Mouse (Mus musculus) forelimb bud, embryonic 11.5 days (tissue): ENCODE results near the gene Dscam.

Source experiments
- DNase-seq: peaks from one replicate; pipeline ENCODE4 v3.0.0-alpha.2; 2012; ENCODE audit warnings: low read depth, low spot score

Dscam gene

DNA sequence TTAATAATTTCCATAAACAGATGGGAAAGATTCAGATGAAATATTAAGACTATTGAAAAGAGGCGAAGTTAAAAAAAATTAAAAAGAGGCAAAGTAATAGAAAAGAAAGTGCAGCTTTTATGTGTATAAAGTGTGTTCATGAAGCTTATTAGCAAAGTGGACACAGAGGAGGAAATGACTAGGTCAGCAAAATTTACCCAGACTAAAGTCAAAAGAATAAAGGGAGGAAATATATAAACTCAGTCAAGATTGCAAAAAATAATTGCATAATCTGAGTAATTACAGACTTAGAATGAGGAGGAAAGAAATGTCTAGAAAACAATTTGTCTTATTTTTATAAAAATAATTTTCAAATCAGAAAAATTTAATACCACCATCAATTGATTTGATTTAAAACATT, 396.3 kb downstream of the Dscam start:
- no peak for DNase-seq

DNA sequence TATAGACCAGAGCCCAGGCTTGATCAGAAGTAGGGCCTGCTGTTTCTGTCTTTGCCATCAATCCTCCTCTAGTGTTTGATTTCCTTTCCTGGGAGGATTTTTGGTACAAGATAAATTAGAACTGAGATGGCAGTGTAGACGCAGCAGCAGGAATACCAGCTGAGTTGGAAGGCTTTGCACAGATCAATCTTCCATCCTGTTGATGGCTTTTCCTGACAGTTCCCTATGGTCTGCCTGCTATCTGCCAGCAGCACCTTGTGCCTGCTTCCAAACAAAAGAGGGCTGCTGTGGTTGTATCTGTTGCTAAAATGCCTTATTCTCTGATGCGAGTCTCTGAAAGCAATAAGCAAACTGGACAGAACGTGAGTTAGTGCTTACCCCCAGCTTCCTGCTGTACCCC, 402.6 kb downstream of the Dscam start:
- DNase-seq = no peak

DNA sequence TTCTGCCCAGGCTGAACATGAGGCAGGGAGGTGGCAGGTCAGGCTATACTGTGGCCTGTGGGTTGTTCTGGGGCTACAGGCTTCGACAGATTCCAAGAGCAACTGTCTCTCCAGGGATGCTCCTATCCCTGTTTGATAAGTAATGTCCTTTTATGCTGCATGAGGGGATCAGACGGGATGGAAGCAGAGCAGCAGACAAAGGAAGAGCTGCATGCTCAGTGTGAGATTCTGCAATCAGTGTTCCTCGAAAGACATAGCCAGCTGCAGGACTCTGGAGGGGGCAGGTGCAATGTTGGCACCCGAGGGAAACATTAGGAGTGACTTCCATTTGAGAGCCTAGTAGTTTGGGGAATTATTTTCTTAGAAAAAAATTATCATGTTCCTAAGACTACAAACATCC, 403.0 kb downstream of the Dscam start:
- no peak for DNase-seq

DNA sequence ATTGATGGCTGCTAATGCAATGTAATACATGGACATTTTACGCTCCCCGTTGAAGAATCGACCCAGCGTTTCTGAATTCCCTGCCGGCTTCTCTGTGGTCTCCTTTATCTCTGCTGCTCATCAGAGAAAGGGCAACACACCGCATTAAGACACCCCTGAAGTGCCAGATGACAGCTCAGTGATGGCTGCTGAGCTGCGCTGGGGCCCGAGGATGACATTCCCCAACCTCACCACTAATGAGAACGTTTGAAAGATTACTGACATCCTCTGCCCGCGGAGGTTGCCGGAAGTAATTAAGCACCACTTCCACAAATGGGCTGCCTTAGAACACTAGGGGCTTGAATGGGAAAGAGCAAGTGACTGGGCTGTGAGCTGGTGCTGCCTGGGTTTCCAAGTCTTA, 409.3 kb downstream of the Dscam start:
- DNase-seq = no peak

DNA sequence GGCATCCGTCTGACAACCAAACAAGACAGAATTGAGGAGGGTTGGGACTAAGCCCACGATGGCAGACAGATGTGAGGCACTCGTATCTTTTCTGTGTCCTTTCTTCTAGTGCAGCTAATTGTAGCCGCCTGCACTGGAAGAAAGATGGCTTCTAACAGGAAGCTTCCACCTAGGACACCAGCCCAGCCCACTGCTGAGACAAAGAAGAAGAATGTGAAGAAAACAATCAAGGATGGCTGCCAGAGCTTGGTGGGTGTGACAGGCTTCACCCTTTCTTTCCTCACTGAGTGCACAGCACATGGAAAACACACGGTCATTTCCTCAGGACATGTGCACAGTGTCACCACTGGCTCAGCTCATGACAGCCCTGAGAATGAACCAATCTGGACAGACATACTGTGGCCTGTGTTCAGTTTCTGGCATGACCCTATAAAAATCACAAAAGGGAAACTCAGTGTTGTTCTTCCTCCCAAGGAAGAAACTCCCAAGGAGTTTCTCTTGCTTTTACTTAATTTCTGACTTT, 411.4 kb downstream of the Dscam start:
- DNase-seq = no peak

DNA sequence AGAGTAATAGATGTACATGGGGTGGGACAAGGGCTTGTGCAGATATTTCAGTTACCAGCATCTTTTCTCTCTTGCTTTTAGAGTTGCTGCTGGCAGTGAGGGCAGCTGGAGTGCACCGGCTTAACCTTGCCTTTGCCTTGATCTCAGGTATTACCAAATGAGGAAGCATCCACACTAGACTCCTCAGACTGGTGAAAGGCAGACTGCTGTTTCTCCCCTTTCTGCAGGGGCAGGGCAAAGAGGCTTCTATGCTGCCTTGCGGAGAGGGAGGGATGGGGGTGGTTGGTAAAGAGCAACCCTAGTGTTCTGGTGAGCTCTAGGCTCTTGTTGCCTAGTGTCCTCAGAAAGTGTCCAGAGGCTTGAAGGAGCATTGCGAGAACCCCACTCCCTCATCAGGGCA, 412.2 kb downstream of the Dscam start:
- DNase-seq = no peak

DNA sequence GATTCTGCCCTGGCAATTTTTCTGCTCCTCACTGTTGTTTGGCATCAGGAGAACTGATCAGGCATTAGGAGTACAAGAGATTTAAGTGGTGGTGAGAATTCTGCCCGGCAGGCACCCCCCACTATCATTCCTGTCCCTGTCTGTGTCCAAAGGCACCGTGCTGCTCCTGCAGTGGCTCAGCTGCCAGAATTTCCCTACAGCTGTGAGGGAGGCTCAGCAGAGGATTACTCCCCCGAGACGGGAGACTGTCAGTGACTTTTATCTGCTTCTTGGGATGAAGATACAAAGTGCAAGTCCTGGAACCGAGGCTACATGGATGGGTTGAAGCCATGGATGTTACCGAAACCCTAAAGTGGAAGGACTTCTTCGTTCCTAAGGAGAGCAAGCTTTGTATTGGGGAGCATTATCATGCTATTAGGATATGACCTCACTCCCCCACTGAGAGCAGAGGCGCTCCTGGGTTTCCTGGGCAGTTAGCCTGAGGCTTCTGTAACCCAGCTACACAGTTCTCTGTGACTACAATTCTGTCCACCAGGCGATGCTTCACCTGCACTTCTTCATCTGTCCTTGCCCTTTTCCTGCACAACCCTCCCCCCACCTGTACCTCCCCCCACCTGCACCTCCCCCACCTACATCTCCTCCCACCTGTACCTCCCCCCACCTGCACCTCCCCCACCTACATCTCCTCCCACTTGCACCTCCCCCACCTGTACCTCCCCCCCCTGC, 412.8 kb downstream of the Dscam start:
- DNase-seq = no peak

DNA sequence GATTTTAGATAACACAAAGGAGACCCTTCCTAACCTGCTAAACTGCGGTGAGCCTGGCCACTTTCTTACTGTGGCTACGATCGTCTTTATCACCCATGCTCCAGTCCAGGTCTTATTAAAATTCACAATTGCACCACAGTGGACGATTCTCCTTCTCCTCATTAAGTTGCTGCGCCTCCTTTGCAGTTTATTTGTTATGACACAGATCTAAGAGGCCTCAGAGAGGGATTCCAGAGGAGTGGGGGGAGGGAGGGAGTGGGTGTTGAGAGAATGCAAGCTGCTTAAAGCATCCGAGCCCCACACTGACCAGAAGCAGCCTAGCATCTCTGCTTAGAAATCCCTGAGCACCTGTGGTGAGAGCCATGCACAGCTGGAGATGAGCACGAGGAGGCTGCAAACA, 413.6 kb downstream of the Dscam start:
- peak; percentile 13 for DNase-seq

DNA sequence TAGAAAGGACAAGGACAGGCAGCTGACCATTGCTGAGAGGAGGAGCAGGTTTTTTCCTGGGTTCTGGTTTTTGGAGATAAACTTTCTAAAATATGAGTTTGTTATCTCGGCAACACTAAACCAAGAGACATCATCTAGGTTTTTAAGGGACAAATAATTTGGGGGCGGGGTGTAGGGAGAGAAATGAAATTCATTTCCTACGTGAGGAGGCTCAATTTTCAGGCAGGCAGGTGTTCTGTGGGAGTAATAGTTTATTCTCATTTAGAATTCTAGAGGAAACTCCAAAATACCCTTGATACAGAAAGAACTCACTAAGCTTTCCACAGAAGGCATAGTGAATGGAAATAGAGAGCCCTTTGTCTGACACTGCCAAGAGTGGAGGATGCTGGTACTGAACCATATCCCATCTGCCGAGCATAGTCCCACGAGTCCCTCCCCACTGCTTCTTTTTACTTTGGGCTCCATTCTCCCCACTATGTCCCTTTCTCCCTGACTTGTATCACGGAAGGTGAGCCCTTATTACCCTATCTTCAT, 415.5 kb downstream of the Dscam start:
- no peak for DNase-seq

DNA sequence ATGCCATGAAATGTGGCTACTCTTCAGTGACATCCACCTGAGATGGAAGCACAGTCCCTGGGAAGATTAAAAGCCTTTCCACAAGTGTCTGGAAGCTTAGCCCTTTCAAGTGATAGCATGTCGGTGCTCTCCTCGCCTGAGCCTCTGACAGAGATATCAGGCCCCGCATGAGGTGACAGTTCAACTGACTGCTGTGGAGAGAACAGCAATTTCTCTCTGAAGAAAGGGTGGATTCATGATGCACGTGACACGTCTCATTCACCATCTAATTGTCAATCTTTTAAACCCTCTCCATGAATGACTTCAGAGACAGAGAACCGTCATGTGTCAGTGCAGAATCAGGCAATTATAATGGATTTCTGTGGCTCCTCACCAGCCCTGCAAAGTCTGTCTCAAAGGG, 416.2 kb downstream of the Dscam start:
- DNase-seq = no peak

DNA sequence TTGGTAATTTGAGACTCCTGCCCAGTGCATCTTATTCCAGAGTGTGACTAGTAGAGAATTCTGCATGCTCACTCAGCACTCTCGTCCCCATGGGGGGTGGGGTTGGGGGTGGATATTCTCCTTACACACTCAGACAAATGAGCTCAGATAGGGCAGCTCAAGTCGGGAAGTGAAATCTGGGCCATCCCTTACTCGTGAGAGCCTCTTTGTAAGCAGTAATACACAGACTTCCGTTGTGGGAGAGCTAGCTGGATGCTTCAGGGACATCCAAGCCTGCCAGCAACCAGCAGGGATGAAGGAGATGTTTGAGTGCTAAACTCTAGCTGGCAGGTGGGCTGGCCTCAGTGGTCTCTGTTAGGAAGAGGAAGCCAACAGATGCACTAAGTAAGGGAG, 416.8 kb downstream of the Dscam start:
- no peak for DNase-seq

DNA sequence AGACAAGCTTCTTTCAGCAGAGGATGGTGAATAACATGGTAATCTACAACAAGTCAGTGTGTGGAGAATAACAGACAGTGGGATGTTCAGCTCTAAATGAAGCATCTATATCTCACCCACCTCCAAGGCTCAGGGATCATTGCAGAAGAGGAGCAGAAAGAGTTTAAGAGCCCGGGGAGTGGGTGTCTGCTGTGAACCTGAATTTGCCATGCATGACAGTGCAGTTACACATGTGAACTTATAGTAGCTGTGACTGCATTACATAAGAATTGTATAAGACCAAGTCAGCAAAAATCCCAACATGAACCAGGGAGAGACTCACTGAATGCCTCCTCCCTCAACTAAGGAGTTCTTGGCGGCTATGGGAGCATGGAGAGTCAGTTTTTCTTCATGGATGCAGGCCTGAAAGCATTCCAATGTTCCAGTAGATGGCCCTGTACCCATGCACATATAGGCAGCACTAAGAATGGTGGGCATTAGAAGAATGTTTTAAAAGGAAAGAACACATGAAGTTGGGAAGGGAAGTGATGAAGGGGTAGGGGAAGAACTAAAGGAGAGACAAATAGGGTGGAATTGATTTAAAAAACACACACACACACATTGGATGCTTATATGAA, 417.3 kb downstream of the Dscam start:
- DNase-seq = no peak

DNA sequence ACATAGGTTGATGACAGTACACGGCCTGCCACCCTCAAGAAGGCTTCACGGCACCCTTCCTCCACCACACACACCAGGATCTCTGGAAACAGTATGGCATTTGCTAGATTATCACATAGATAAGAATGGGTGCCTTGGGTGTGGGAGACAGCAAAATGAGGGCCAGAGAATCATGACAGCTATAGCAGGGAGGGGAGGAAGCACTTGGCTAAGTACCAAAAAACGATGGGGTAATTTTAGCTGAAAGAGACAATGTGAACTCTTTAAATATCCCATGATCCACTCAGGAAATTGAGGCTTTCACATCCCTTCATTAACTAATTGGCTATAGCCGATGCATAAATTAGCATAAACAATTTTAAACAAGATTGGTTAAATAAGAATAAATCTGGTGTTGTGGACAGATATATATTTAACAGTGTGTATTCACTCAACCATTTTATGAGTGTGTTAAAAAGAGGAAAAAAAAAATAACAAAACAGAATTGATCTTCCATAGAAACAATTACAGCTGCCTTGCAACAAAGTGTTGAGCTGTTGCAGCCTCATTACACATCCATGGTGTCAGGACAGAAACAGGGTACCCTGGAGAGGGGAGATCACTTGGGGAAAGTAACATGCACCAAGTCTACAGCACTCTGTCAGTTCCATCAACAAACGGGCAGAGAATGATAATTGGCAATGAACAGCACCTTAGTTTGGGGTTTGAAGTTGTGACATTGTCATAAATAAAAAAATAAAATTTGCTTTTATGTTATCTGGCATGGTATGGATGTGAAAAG, 427.9 kb downstream of the Dscam start:
- DNase-seq = no peak

DNA sequence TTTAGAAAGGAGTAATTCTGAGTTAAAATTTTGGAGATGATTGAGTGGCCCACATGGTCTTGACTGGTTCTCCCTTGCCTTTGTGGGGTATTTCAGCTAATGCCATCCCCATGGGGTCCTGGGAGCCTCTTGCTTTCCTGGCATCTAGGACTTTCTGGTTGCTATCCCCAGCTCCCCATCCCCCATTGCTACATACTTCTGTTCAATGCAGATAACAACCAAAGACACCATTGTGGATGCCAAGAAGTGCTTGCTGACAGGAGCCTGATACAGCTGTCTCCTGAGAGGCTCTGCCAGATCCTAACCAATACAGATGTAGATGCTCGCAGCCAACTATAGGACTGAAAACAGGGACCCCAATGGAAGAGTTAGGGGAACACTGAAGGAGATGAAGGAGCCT, 429.2 kb downstream of the Dscam start:
- no peak for DNase-seq

DNA sequence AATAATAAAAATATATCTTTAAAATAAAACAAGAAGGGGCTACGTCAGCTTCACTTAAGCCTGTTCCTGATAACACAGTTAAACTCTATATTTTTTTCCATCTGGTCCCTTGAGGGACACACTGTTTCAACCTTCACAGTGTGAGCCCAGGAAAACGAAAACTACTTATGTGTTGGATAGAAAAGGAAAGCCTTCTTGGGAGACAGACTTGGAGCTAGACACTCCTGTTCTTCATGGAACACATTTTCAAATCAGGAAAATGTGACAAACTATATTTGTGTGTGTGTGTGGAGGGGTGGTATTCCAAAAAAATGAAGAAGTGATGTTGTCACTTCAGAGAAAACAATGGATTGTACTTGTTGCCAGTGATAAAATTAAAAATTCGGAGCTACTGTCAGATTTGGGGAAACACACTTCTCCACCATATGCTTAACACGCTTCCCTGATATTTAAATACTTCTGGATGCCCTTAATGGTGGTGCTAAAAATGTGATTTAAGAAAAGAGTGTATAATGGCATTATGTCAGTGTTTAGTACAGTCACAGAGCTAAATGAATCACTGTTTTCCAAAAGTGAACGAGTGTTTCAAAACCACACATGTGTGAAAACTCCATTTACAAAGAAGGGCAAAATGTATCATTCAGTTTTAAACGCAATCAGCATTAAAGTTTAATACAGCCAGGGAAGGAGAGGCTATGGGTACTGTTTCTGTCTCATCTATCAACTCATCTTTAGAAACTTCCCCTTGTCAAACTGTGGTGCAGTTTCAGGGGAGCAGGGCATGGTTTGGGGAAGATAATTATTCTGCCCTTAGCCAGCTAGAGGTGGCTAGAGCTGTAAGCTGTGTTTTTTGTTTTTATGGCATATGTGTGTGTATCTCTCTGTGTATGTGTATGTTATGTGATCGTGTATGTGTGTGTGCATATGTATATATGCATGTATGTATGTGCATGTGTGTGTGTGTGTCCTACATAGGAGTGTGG, 430.2 kb downstream of the Dscam start:
- DNase-seq = no peak

DNA sequence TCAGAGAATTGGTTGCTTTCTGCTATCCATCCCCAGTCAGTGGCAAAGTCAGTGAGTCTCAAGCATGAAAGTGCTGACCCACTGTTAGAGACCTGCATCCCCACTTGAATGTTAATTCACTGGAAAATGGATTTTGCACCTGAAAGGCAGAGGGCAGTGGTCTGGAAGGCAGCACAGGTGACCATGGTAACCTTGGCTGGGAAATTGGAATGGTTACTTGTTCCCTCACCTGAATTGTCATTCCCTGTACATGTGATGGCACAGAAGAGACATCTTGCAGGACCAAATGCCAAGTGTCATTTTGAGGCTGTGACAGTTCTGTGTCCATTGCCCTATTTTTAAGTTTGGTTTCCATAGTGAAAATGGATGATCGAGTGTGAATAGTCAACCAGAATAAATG, 434.1 kb downstream of the Dscam start:
- DNase-seq = no peak

DNA sequence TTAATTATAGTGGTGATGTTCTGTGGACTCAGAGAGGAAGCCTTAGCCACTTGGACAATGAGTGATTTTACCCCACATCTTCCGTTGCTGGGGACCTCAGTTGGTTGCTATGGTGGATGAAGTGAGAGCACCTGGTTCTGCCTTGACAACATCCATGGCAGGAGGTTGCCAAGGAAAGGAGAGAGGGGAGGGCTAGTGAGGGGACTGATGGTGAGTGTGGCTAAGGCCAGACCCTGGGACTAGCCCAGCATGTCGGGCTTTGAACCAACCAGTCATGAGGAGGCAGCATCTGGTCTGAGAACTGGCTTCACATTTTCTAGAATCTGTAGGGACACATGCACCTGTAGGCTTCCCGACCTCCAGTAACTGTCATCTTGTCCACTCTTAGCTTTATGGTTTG, 439.7 kb downstream of the Dscam start:
- no peak for DNase-seq

DNA sequence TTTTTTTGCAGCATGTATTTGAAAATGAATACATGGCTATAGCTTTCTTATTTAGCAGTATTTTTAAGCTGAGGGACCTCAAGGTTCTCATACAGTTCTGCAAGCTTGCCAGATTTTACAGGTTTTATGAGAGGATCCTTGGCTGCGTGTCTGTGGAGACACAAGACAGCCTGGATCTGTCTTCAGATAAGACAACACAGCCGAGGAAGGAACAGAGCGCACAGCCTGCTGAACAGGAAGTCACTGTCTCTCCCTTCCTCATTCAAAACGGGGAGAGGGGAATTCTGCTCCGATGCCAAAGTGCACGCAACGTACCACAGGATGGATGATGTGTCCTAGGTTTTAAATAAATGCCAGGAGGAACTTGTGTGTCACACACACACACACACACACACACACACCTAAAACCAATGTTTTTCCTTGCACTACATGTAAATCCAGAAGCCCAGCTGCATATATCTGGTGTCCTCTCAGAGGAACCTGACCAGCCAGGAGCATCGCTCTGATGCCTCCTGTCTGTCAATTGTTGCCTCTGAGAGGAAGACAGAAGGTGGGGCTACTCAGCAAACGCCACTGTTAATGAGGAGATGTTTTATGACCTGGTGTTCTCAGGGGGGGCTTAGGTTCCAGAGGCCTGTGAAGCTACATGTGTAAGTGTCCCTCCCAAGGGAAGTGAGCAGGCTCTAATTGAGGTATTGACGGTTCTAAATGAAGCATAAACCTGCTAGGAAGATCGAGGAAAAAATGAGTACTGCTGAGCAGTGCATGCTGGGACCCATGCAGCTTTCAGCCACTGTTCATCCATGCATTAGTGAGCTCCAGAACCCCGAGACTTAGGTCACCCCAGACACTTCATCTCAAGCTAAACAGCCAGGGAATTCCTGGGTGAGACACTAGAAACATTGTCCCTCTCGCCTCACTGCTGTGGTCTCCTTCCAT, 442.4 kb downstream of the Dscam start:
- DNase-seq = no peak

DNA sequence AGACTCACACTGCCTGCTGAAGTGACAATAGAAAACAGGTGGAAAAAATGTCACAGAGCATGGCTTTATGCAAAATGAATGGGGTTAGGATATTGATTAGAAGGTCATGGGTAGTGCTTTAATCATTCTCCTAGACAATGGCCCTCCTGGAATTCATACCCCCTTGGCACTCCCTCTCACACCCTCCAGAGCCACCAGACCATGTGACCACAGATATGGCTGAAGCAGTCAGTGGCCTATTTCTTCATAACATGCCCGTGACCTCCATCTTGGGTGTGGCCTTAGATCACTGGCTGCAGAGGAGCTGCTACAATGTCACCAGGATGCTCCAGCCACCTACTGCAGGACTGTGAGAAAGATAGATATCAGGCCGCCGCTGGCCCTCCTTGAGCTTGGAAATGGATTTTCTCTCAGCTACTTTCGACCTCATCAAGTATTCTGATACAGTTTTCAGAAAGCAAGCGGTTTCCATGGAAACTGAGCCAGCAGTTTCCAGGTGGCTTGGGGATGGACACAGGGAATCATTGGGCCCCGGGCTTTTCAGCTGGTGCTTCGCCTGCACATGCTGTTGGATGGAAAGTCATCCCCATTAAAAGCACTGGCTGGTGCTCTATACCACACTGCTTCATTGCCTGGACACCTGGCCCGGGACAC, 445.4 kb downstream of the Dscam start:
- no peak for DNase-seq

DNA sequence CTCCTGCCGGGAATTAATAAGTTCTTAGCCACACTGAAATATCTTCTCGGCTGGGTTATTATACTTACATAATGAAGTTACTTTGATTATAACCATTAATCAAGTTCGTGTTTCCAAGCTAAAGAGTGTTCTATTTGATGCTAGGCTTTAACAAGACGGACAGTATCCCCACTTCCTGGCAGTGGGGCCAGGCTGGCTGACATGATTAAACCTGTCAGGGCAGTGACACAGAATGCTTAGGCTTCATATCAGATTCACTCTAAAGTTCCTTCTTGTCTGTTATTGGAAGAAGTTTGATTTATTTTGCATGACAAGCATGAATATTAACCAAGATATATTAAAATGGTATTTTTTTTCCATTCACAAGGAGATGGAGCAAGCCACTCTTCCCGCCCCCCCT, 446.0 kb downstream of the Dscam start:
- no peak for DNase-seq
